Mouse (Mus musculus): Measurements from ENCODE around the gene Fndc9. TPM values are rescaled to one million over a fixed set of nuclear protein-coding genes. Genes with fewer than 3 reads are reported as not detected.

Gene Fndc9
- polyA plus RNA-seq, 1 experiment = not detected

GRCm38 (mm10) chr11:46248352-46248751 lies 13.0 kb downstream of the Fndc9 start:
- no peaks in the 10 kb centered on the region for H3K27me3 ChIP-seq (ENCODE audit: control insufficient read depth, insufficient read depth, low read length)
- no peaks in the 10 kb centered on the region for H3K36me3 ChIP-seq (ENCODE audit: control insufficient read depth, insufficient read depth, low read length)
- no peaks in the 10 kb centered on the region for H3K4me1 ChIP-seq (ENCODE audit: control insufficient read depth, insufficient read depth, insufficient read length, low read length)
- 84% methylated on average over 3 of the region's 3 CpGs for WGBS
- TF ChIP-seq CTCF (IDR thresholded peaks at IDR 0.05; ENCODE audit: extremely low read depth, insufficient read length, insufficient replicate concordance, low read depth, low read length) (no peak), POLR2A (IDR thresholded peaks at IDR 0.05; ENCODE audit: low read depth, low read length) (no peak)
- no peak overlapping the region for H3K4me3 ChIP-seq (ENCODE audit: low read depth, low read length)
- H3K27ac ChIP-seq (ENCODE audit: insufficient read depth, low read depth, low read length) = no peak overlapping the region

- 30% methylated on average over 7 of the region's 7 CpGs for WGBS
- no peak overlapping the region for H3K4me3 ChIP-seq (ENCODE audit: low read depth, low read length)
- no peaks in the 10 kb centered on the region for H3K4me1 ChIP-seq (ENCODE audit: control insufficient read depth, insufficient read depth, insufficient read length, low read length)
- no peak overlapping the region for H3K27ac ChIP-seq (ENCODE audit: insufficient read depth, low read depth, low read length)
- no peaks in the 10 kb centered on the region for H3K27me3 ChIP-seq (ENCODE audit: control insufficient read depth, insufficient read depth, low read length)
- TF ChIP-seq CTCF (IDR thresholded peaks at IDR 0.05; ENCODE audit: extremely low read depth, insufficient read length, insufficient replicate concordance, low read depth, low read length) (peak; percentile 85; the same call in 1 of the 2 replicates), POLR2A (IDR thresholded peaks at IDR 0.05; ENCODE audit: low read depth, low read length) (no peak)
- no peaks in the 10 kb centered on the region for H3K36me3 ChIP-seq (ENCODE audit: control insufficient read depth, insufficient read depth, low read length)
Measured at GRCm38 (mm10) chr11:46251994-46252393, 16.7 kb downstream of the Fndc9 start.

- Histone ChIP-seq H3K27ac (ENCODE audit: insufficient read depth, low read depth, low read length) (no peak overlapping the region), H3K27me3 (ENCODE audit: control insufficient read depth, insufficient read depth, low read length) (no peaks in the 10 kb centered on the region), H3K4me3 (ENCODE audit: low read depth, low read length) (no peak overlapping the region), H3K36me3 (ENCODE audit: control insufficient read depth, insufficient read depth, low read length) (no peaks in the 10 kb centered on the region), H3K4me1 (ENCODE audit: control insufficient read depth, insufficient read depth, insufficient read length, low read length) (no peaks in the 10 kb centered on the region)
- TF ChIP-seq CTCF (IDR thresholded peaks at IDR 0.05; ENCODE audit: extremely low read depth, insufficient read length, insufficient replicate concordance, low read depth, low read length) (no peak), POLR2A (IDR thresholded peaks at IDR 0.05; ENCODE audit: low read depth, low read length) (no peak)
- 82% methylated on average over 2 of the region's 2 CpGs for WGBS
Measured at GRCm38 (mm10) chr11:46255291-46255690, 20.0 kb downstream of the Fndc9 start.

- H3K4me3 ChIP-seq (ENCODE audit: low read depth, low read length) = no peak overlapping the region
Measured at GRCm38 (mm10) chr11:46258207-46258606, 22.9 kb downstream of the Fndc9 start.

GRCm38 (mm10) chr11:46258749-46259148 lies 23.4 kb downstream of the Fndc9 start:
- WGBS = 93% methylated on average over 8 of the region's 8 CpGs
- H3K4me1 ChIP-seq (ENCODE audit: control insufficient read depth, insufficient read depth, insufficient read length, low read length) = no peaks in the 10 kb centered on the region
- TF ChIP-seq POLR2A (IDR thresholded peaks at IDR 0.05; ENCODE audit: low read depth, low read length) (no peak), CTCF (IDR thresholded peaks at IDR 0.05; ENCODE audit: extremely low read depth, insufficient read length, insufficient replicate concordance, low read depth, low read length) (no peak)
- H3K27me3 ChIP-seq (ENCODE audit: control insufficient read depth, insufficient read depth, low read length) = no peaks in the 10 kb centered on the region
- no peak overlapping the region for H3K27ac ChIP-seq (ENCODE audit: insufficient read depth, low read depth, low read length)
- no peaks in the 10 kb centered on the region for H3K36me3 ChIP-seq (ENCODE audit: control insufficient read depth, insufficient read depth, low read length)
- no peak overlapping the region for H3K4me3 ChIP-seq (ENCODE audit: low read depth, low read length)

More at GRCm38 (mm10) chr11:46258207-46258606, 22.9 kb downstream of the Fndc9 start:
- Histone ChIP-seq H3K27ac (ENCODE audit: insufficient read depth, low read depth, low read length) (no peak overlapping the region), H3K27me3 (ENCODE audit: control insufficient read depth, insufficient read depth, low read length) (no peaks in the 10 kb centered on the region), H3K36me3 (ENCODE audit: control insufficient read depth, insufficient read depth, low read length) (no peaks in the 10 kb centered on the region), H3K4me1 (ENCODE audit: control insufficient read depth, insufficient read depth, insufficient read length, low read length) (no peaks in the 10 kb centered on the region)
- peak; percentile 37; the same call in 1 of the 2 replicates for TF ChIP-seq CTCF (IDR thresholded peaks at IDR 0.05; ENCODE audit: extremely low read depth, insufficient read length, insufficient replicate concordance, low read depth, low read length)
- no peak for TF ChIP-seq POLR2A (IDR thresholded peaks at IDR 0.05; ENCODE audit: low read depth, low read length)
- WGBS = 66% methylated on average over 4 of the region's 4 CpGs

- Histone ChIP-seq H3K27ac (ENCODE audit: insufficient read depth, low read depth, low read length) (no peak overlapping the region), H3K27me3 (ENCODE audit: control insufficient read depth, insufficient read depth, low read length) (no peaks in the 10 kb centered on the region), H3K4me1 (ENCODE audit: control insufficient read depth, insufficient read depth, insufficient read length, low read length) (no peaks in the 10 kb centered on the region), H3K36me3 (ENCODE audit: control insufficient read depth, insufficient read depth, low read length) (no peaks in the 10 kb centered on the region), H3K4me3 (ENCODE audit: low read depth, low read length) (no peak overlapping the region)
- WGBS = 71% methylated on average over 3 of the region's 3 CpGs
- TF ChIP-seq POLR2A (IDR thresholded peaks at IDR 0.05; ENCODE audit: low read depth, low read length) = no peak
Measured at GRCm38 (mm10) chr11:46262854-46263253, 27.5 kb downstream of the Fndc9 start.

GRCm38 (mm10) chr11:46263291-46263690 lies 28.0 kb downstream of the Fndc9 start:
- WGBS = 93% methylated on average over 11 of the region's 11 CpGs
- Histone ChIP-seq H3K4me3 (ENCODE audit: low read depth, low read length) (no peak overlapping the region), H3K27ac (ENCODE audit: insufficient read depth, low read depth, low read length) (no peak overlapping the region), H3K27me3 (ENCODE audit: control insufficient read depth, insufficient read depth, low read length) (no peaks in the 10 kb centered on the region), H3K36me3 (ENCODE audit: control insufficient read depth, insufficient read depth, low read length) (no peaks in the 10 kb centered on the region), H3K4me1 (ENCODE audit: control insufficient read depth, insufficient read depth, insufficient read length, low read length) (no peaks in the 10 kb centered on the region)
- no peak for TF ChIP-seq POLR2A (IDR thresholded peaks at IDR 0.05; ENCODE audit: low read depth, low read length)
- TF ChIP-seq CTCF (IDR thresholded peaks at IDR 0.05; ENCODE audit: extremely low read depth, insufficient read length, insufficient replicate concordance, low read depth, low read length) = no peak

- TF ChIP-seq POLR2A (IDR thresholded peaks at IDR 0.05; ENCODE audit: low read depth, low read length) (no peak), CTCF (IDR thresholded peaks at IDR 0.05; ENCODE audit: extremely low read depth, insufficient read length, insufficient replicate concordance, low read depth, low read length) (no peak)
- Histone ChIP-seq H3K27me3 (ENCODE audit: control insufficient read depth, insufficient read depth, low read length) (no peaks in the 10 kb centered on the region), H3K4me1 (ENCODE audit: control insufficient read depth, insufficient read depth, insufficient read length, low read length) (no peaks in the 10 kb centered on the region), H3K4me3 (ENCODE audit: low read depth, low read length) (no peak overlapping the region), H3K36me3 (ENCODE audit: control insufficient read depth, insufficient read depth, low read length) (no peaks in the 10 kb centered on the region), H3K27ac (ENCODE audit: insufficient read depth, low read depth, low read length) (no peak overlapping the region)
- 55% methylated on average over 3 of the region's 3 CpGs for WGBS
Measured at GRCm38 (mm10) chr11:46264584-46264983, 29.3 kb downstream of the Fndc9 start.

All from small intestine, adult 2 months (tissue).